Mouse (Mus musculus) brown adipose tissue, adult 24 weeks (tissue): Measurements from ENCODE around the gene Sclt1. TPM values are rescaled to one million over a fixed set of nuclear protein-coding genes. Genes with fewer than 3 reads are reported as not detected.
"Not testable (repeated sequence)": the region's sequence is repeated elsewhere in the genome, so short reads cannot be mapped to it uniquely, and the experiment has no call there.

Source experiments
- H3K27ac ChIP-seq: fragments of 200-500 bp; replicated peaks from 2 replicates; pipeline ENCODE4 v1.5.1; 2012; ENCODE audit warnings: low read depth, mild to moderate bottlenecking, low read length
- H3K4me1 ChIP-seq: fragments of 200-500 bp; 2 replicates; pipeline ENCODE4 v1.6.1; 2012; ENCODE audit warnings: low read length, mixed read lengths; ENCODE audit not compliant: control insufficient read depth, insufficient read depth, insufficient read length
- H3K4me3 ChIP-seq: fragments of 200-500 bp; 2 replicates; pipeline ENCODE4 v1.5.1; 2012; ENCODE audit warnings: low read depth, mild to moderate bottlenecking, low read length, moderate library complexity; ENCODE audit not compliant: insufficient read depth
- polyA plus RNA-seq: library from polyadenylated mRNA; stranded (reverse); fragments of >200 nt; gene quantifications from 2 replicates; pipeline ENCODE4 v1.2.4, GENCODE M21; 2012; ENCODE audit not compliant: missing spikeins, insufficient read depth, insufficient read length

Sclt1 gene
- polyA plus RNA-seq: 4.2 and 4.6 TPM in 2 replicates

GRCm38 (mm10) chr3:41742278-41742934 is at the start of gene Sclt1, which contains the start of gene D3Ertd751e:
TSS of gene Sclt1 (minus strand) at chr3:41742514.
TSS of gene D3Ertd751e (plus strand) at chr3:41742611.
- peak within 1 kb of the TSS; percentile 71 for H3K4me3 ChIP-seq
- H3K27ac ChIP-seq: peak within 1 kb of the TSS; percentile 38; the same call in 1 of the 2 replicates
- H3K4me1 ChIP-seq: no peaks in the 10 kb centered on the region

- no peak overlapping the region for H3K4me3 ChIP-seq
- no peaks in the 10 kb centered on the region for H3K4me1 ChIP-seq
- no peak overlapping the region for H3K27ac ChIP-seq
These were observed 19.8 kb upstream of the Sclt1 start for GRCm38 (mm10) chr3:41762091-41762490.

GRCm38 (mm10) chr3:41754556-41754955 is 12.2 kb upstream of the Sclt1 start:
- Histone ChIP-seq H3K4me3 (no peak overlapping the region), H3K27ac (no peak overlapping the region), H3K4me1 (no peaks in the 10 kb centered on the region)

- Histone ChIP-seq H3K4me3 (no peak overlapping the region), H3K27ac (no peak overlapping the region), H3K4me1 (no peaks in the 10 kb centered on the region)
These were observed 1.1 kb upstream of the Sclt1 start for GRCm38 (mm10) chr3:41743436-41743835.

- Histone ChIP-seq H3K4me3 (peak overlapping the region; percentile 71), H3K27ac (0 out of 2 replicates have a peak overlapping the region, but pooled peaks have one; percentile 6), H3K4me1 (no peaks in the 10 kb centered on the region)
These were observed 575 bp downstream of the Sclt1 start for GRCm38 (mm10) chr3:41741601-41742277.

GRCm38 (mm10) chr3:41695681-41696080 is 46.6 kb downstream of the Sclt1 start:
- no peaks in the 10 kb centered on the region for H3K4me1 ChIP-seq
- no peak overlapping the region for H3K27ac ChIP-seq
- no peak overlapping the region for H3K4me3 ChIP-seq

- no peak overlapping the region for H3K27ac ChIP-seq
- no peaks in the 10 kb centered on the region for H3K4me1 ChIP-seq
These were observed 49.7 kb downstream of the Sclt1 start for GRCm38 (mm10) chr3:41692440-41693142.

GRCm38 (mm10) chr3:41690114-41690640 is 52.1 kb downstream of the Sclt1 start:
- not testable (repeated sequence) for H3K4me1 ChIP-seq, H3K27ac ChIP-seq, H3K4me3 ChIP-seq

More at GRCm38 (mm10) chr3:41692440-41693142, 49.7 kb downstream of the Sclt1 start:
- H3K4me3 ChIP-seq: no peak overlapping the region

- no peak overlapping the region for H3K27ac ChIP-seq
- H3K4me3 ChIP-seq: no peak overlapping the region
- no peaks in the 10 kb centered on the region for H3K4me1 ChIP-seq
These were observed 55.9 kb downstream of the Sclt1 start for GRCm38 (mm10) chr3:41686396-41686795.

GRCm38 (mm10) chr3:41682084-41682483 is 60.2 kb downstream of the Sclt1 start:
- no peak overlapping the region for H3K4me3 ChIP-seq
- H3K4me1 ChIP-seq: no peaks in the 10 kb centered on the region
- H3K27ac ChIP-seq: no peak overlapping the region

GRCm38 (mm10) chr3:41676648-41677047 is 65.7 kb downstream of the Sclt1 start:
- H3K4me1 ChIP-seq: no peaks in the 10 kb centered on the region
- no peak overlapping the region for H3K27ac ChIP-seq
- H3K4me3 ChIP-seq: no peak overlapping the region

GRCm38 (mm10) chr3:41674778-41675177 is 67.5 kb downstream of the Sclt1 start:
- H3K4me1 ChIP-seq: no peaks in the 10 kb centered on the region
- H3K27ac ChIP-seq: no peak overlapping the region
- no peak overlapping the region for H3K4me3 ChIP-seq

- Histone ChIP-seq H3K4me3 (no peak overlapping the region), H3K4me1 (no peaks in the 10 kb centered on the region), H3K27ac (no peak overlapping the region)
These were observed 86.7 kb downstream of the Sclt1 start for GRCm38 (mm10) chr3:41655642-41656041.

GRCm38 (mm10) chr3:41620971-41621370 is 121.3 kb downstream of the Sclt1 start:
- no peaks in the 10 kb centered on the region for H3K4me1 ChIP-seq
- no peak overlapping the region for H3K4me3 ChIP-seq
- no peak overlapping the region for H3K27ac ChIP-seq

- Histone ChIP-seq H3K4me3 (no peak overlapping the region), H3K4me1 (no peaks in the 10 kb centered on the region), H3K27ac (no peak overlapping the region)
These were observed 123.8 kb downstream of the Sclt1 start for GRCm38 (mm10) chr3:41618488-41618887.
